Mouse (Mus musculus) heart, adult 8-10 months (tissue): ENCODE results near the gene Ss18l1. TPM values are rescaled to one million over a fixed set of nuclear protein-coding genes. Genes with fewer than 3 reads are reported as not detected.

ENCODE experiments used
- DNase-seq: peaks from one replicate; pipeline ENCODE4 v3.0.0; 2022; ENCODE audit warnings: low spot score
- total RNA-seq, 4 experiments: library from RNA; stranded (reverse); gene quantifications; 2 replicates each; pipeline ENCODE4 v1.2.4; 2022

Gene Ss18l1
- total RNA-seq, 4 experiments from 2014 or later, result 1.6 to 3.1 (median 2.4) TPM

GRCm38 (mm10) chr2:180117485-180118194, 75.3 kb downstream of the Ss18l1 start:
- DNase-seq, result no peak

GRCm38 (mm10) chr2:180118661-180119438, 76.5 kb downstream of the Ss18l1 start, which contains the start of gene Osbpl2:
TSS of gene Osbpl2 (plus strand) at chr2:180119306.
- peak; percentile 100 for DNase-seq

Other genes starting within 250 kb of the Ss18l1 start
- 10 to 100 TPM; 13.0 to 21.5 (median 16.1) TPM for gene Taf4, start 65.9 kb upstream of the Ss18l1 start, total RNA-seq
- gene Lsm14b, start 17.5 kb upstream of the Ss18l1 start, total RNA-seq, result 10 to 100 TPM; 63.9 to 69.4 (median 67.0) TPM
- 100 to 1,000 TPM; 140 to 162 (median 155) TPM for gene Psma7, start 76 bp upstream of the Ss18l1 start, total RNA-seq
- 10 to 100 TPM; 29.1 to 34.0 (median 30.1) TPM for gene Mtg2, start 28.1 kb downstream of the Ss18l1 start, total RNA-seq
- gene Hrh3, start 62.0 kb downstream of the Ss18l1 start, total RNA-seq, result under 1 TPM in 1 of 4 experiments, not detected in 3; 0.22 TPM
- gene Osbpl2, start 76.8 kb downstream of the Ss18l1 start, total RNA-seq, result 10 to 100 TPM; 38.2 to 44.9 (median 39.7) TPM
- 10 to 100 TPM; 80.8 to 93.9 (median 90.0) TPM for gene Adrm1, start 129.0 kb downstream of the Ss18l1 start, total RNA-seq
- gene Lama5, start 183.3 kb downstream of the Ss18l1 start, total RNA-seq, result 100 to 1,000 TPM in 1 of 4 experiments, 10 to 100 TPM in 3; 78.1 to 110 (median 93.3) TPM
- gene Rps21, start 214.9 kb downstream of the Ss18l1 start, total RNA-seq, result 100 to 1,000 TPM; 452 to 674 (median 565) TPM
- 10 to 100 TPM; 12.1 to 14.1 (median 12.6) TPM for gene Cables2, start 231.0 kb downstream of the Ss18l1 start, total RNA-seq
- not detected for gene Rbbp8nl, start 247.4 kb downstream of the Ss18l1 start, total RNA-seq